Mouse (Mus musculus): ENCODE results near the gene Med7. TPM values are rescaled to one million over a fixed set of nuclear protein-coding genes. Genes with fewer than 3 reads are reported as not detected.

The Med7 gene
- polyA plus RNA-seq, 1 experiment from 2014 or later: 112 TPM

DNA sequence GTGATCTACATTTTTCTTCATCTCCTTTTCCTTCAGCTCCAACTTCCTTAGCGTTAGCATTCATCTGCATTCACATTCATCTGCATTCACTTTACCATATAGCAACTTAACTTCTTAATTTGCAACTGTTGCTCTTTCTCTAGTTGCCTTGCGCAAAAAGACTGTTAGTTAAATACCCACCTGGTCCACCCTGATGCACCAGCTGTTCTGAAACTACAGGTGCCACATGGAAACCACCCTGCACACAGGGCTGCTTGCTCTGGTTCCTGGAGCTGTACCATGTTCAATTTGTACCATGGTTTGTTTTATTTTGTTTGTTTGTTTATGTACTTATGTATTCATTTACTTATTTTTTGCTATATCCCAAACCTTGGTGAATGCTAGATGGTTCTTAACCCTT lies 41.0 kb upstream of the Med7 start:
- no peak overlapping the region for H3K4me3 ChIP-seq (ENCODE audit: low read depth, low read length)
- H3K36me3 ChIP-seq (ENCODE audit: control insufficient read depth, insufficient read depth, low read length): no peaks in the 10 kb centered on the region
- no peaks in the 10 kb centered on the region for H3K4me1 ChIP-seq (replicated peaks; ENCODE audit: control insufficient read depth, insufficient read depth, low read length)
- 89% methylated on average over 2 of the region's 2 CpGs for WGBS
- no peak overlapping the region for H3K27ac ChIP-seq (ENCODE audit: low read depth, low read length)
- no peak for ATAC-seq (replicated peaks; ENCODE audit: low FRiP score)
- H3K4me2 ChIP-seq (ENCODE audit: low read depth, low read length, severe bottlenecking): no peak overlapping the region
- no peak for DNase-seq (ENCODE audit: low spot score)
- H3K9ac ChIP-seq (ENCODE audit: low read length): no peak overlapping the region
- H3K27me3 ChIP-seq (ENCODE audit: control insufficient read depth, insufficient read depth, low read length): no peaks in the 10 kb centered on the region
- no peaks in the 10 kb centered on the region for H3K9me3 ChIP-seq (ENCODE audit: control insufficient read depth, low read length)

DNA sequence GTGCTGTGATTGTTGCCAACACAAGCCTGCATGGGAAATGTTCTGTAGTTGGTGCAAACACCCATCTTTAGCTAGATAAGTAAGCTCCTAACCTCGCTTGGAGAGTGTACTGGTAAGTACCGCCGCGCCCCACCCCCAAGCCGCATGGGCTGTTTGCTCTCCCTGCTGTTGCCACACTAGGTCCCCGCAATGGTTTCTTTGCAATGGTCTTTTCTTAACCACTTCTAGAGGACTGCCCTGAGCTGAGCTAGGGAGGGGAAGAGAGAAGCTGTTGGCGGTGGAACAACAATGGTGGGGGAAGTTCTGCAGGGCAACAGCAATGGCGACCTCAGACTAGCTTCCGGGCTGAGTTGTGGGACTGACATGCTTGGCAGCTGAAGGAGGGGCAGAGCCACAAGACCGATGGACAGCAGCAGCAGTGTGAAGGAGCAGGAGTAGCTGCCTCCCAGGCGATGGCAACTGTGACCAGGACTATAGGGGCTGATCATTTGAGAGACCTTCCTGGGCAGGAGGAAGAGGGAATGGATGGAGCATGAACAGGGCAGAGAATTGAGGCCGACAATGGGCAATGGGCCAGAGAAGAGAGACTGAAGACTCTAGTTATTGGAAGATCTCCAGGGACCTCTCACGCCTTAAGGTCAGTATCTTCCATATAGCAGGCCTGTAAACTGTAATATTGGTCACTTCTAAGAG lies 40.4 kb upstream of the Med7 start, which contains the start of gene Fam71b:
Gene Fam71b (plus strand): TSS at position 393 of the 693 bp plus-strand sequence.
- ATAC-seq (replicated peaks; ENCODE audit: low FRiP score) (no peak), DNase-seq (ENCODE audit: low spot score) (no peak)
- no peaks in the 10 kb centered on the region for H3K9me3 ChIP-seq (ENCODE audit: control insufficient read depth, low read length)
- no peak within 1 kb of the TSS for H3K4me3 ChIP-seq (ENCODE audit: low read depth, low read length)
- H3K27me3 ChIP-seq (ENCODE audit: control insufficient read depth, insufficient read depth, low read length): no peaks in the 10 kb centered on the region
- H3K4me1 ChIP-seq (replicated peaks; ENCODE audit: control insufficient read depth, insufficient read depth, low read length): no peaks in the 10 kb centered on the region
- no peak within 1 kb of the TSS for H3K27ac ChIP-seq (ENCODE audit: low read depth, low read length)
- WGBS: 80% methylated on average over 13 of the region's 13 CpGs
- H3K9ac ChIP-seq (ENCODE audit: low read length): no peak within 1 kb of the TSS
- no peaks in the 10 kb centered on the region for H3K36me3 ChIP-seq (ENCODE audit: control insufficient read depth, insufficient read depth, low read length)
- H3K4me2 ChIP-seq (ENCODE audit: low read depth, low read length, severe bottlenecking): no peak within 1 kb of the TSS

DNA sequence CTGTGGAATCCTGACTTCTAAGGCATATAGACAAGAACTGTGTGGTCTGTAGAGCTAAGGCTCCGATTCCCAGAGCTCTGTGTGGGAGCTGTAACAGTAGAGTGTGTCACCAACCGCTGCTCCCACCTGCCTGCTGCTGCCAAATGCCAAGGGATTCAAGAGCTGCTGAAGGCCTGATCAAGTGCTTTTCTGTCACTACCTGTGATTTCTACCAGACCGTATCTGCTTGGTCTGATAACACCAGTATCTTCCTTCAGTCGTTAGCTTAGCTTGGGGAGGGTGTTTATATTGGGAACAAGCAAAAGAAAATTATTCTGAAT lies 39.9 kb upstream of the Med7 start:
- H3K4me2 ChIP-seq (ENCODE audit: low read depth, low read length, severe bottlenecking): no peak overlapping the region
- DNase-seq (ENCODE audit: low spot score): no peak
- no peaks in the 10 kb centered on the region for H3K27me3 ChIP-seq (ENCODE audit: control insufficient read depth, insufficient read depth, low read length)
- no peaks in the 10 kb centered on the region for H3K9me3 ChIP-seq (ENCODE audit: control insufficient read depth, low read length)
- no peak overlapping the region for H3K27ac ChIP-seq (ENCODE audit: low read depth, low read length)
- 92% methylated on average over 4 of the region's 4 CpGs for WGBS
- H3K4me1 ChIP-seq (replicated peaks; ENCODE audit: control insufficient read depth, insufficient read depth, low read length): no peaks in the 10 kb centered on the region
- no peak overlapping the region for H3K9ac ChIP-seq (ENCODE audit: low read length)
- ATAC-seq (replicated peaks; ENCODE audit: low FRiP score): no peak
- no peaks in the 10 kb centered on the region for H3K36me3 ChIP-seq (ENCODE audit: control insufficient read depth, insufficient read depth, low read length)
- no peak overlapping the region for H3K4me3 ChIP-seq (ENCODE audit: low read depth, low read length)

DNA sequence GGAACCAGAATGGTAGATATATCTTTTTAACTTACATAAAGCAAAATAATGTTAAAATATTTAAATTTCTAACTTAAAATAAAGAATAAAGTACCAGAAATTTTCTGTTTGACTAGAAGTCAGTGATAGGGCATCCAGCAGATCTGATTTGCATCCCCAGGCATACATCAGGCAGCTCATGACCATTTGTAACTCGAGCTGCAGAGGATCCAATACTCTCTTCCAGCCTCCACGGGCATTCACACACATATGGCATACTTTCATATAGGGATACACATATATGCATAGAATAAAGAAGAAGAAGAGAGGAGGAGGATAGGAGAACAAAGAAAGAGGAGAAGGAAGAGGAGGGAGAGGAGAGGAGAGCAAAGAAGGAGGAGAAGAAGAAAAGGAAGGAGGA lies 38.8 kb upstream of the Med7 start:
- H3K9me3 ChIP-seq (ENCODE audit: control insufficient read depth, low read length): no peaks in the 10 kb centered on the region
- no peak overlapping the region for H3K4me3 ChIP-seq (ENCODE audit: low read depth, low read length)
- no peak for ATAC-seq (replicated peaks; ENCODE audit: low FRiP score)
- H3K4me2 ChIP-seq (ENCODE audit: low read depth, low read length, severe bottlenecking): no peak overlapping the region
- 61% methylated on average over 2 of the region's 2 CpGs for WGBS
- H3K27ac ChIP-seq (ENCODE audit: low read depth, low read length): no peak overlapping the region
- DNase-seq (ENCODE audit: low spot score): no peak
- no peaks in the 10 kb centered on the region for H3K36me3 ChIP-seq (ENCODE audit: control insufficient read depth, insufficient read depth, low read length)
- H3K9ac ChIP-seq (ENCODE audit: low read length): no peak overlapping the region
- H3K4me1 ChIP-seq (replicated peaks; ENCODE audit: control insufficient read depth, insufficient read depth, low read length): no peaks in the 10 kb centered on the region
- H3K27me3 ChIP-seq (ENCODE audit: control insufficient read depth, insufficient read depth, low read length): no peaks in the 10 kb centered on the region

DNA sequence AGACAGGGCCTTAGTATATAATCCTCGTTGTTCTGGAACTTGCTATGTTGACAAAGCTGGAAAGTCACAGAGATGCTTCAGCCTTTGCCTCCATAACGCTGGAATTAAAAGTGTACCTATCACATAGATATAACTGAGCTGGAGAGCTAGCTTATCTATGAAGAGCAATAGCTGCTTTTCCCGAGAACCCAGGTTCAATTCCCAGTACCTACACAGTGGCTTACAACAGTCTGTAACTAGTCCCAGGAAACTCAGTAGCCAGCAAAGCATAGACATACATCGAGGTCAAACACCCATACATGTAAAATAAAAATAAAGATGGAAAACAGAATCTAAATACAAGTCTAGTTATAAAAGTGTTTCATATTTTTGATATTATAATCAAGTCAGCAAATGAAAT lies 38.3 kb upstream of the Med7 start:
- Histone ChIP-seq H3K4me2 (ENCODE audit: low read depth, low read length, severe bottlenecking) (no peak overlapping the region), H3K9ac (ENCODE audit: low read length) (no peak overlapping the region), H3K4me3 (ENCODE audit: low read depth, low read length) (no peak overlapping the region), H3K9me3 (ENCODE audit: control insufficient read depth, low read length) (no peaks in the 10 kb centered on the region), H3K27ac (ENCODE audit: low read depth, low read length) (no peak overlapping the region), H3K36me3 (ENCODE audit: control insufficient read depth, insufficient read depth, low read length) (no peaks in the 10 kb centered on the region), H3K4me1 (replicated peaks; ENCODE audit: control insufficient read depth, insufficient read depth, low read length) (no peaks in the 10 kb centered on the region), H3K27me3 (ENCODE audit: control insufficient read depth, insufficient read depth, low read length) (no peaks in the 10 kb centered on the region)
- ATAC-seq (replicated peaks; ENCODE audit: low FRiP score) (no peak), DNase-seq (ENCODE audit: low spot score) (no peak)
- 86% methylated on average over 4 of the region's 4 CpGs for WGBS

DNA sequence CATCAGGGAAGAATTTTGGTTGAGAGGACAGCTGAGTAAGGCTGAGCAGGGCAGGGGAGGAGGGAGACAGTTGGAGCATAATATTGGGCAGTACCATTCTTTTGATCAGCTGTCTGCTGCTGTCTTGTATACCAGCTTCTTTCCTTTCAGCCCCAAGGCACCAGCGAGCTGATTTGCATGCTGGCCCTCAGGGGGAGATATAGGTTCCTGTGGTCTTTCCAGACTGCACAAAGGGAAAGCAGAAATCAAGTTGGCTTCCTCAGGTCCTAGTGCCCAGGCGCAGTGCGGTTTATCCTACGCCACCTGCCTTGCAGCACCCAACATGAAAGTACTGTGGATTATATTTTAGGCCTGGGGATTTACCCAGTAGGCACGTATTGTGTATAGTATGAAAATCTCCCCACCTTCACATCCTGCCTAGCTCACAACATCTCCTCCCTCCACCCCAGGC lies 37.8 kb upstream of the Med7 start:
- H3K27me3 ChIP-seq (ENCODE audit: control insufficient read depth, insufficient read depth, low read length): no peaks in the 10 kb centered on the region
- no peak for ATAC-seq (replicated peaks; ENCODE audit: low FRiP score)
- H3K4me3 ChIP-seq (ENCODE audit: low read depth, low read length): no peak overlapping the region
- no peak for DNase-seq (ENCODE audit: low spot score)
- no peak overlapping the region for H3K9ac ChIP-seq (ENCODE audit: low read length)
- H3K4me1 ChIP-seq (replicated peaks; ENCODE audit: control insufficient read depth, insufficient read depth, low read length): no peaks in the 10 kb centered on the region
- WGBS: 67% methylated on average over 5 of the region's 5 CpGs
- H3K36me3 ChIP-seq (ENCODE audit: control insufficient read depth, insufficient read depth, low read length): no peaks in the 10 kb centered on the region
- H3K9me3 ChIP-seq (ENCODE audit: control insufficient read depth, low read length): no peaks in the 10 kb centered on the region
- no peak overlapping the region for H3K4me2 ChIP-seq (ENCODE audit: low read depth, low read length, severe bottlenecking)
- H3K27ac ChIP-seq (ENCODE audit: low read depth, low read length): no peak overlapping the region

DNA sequence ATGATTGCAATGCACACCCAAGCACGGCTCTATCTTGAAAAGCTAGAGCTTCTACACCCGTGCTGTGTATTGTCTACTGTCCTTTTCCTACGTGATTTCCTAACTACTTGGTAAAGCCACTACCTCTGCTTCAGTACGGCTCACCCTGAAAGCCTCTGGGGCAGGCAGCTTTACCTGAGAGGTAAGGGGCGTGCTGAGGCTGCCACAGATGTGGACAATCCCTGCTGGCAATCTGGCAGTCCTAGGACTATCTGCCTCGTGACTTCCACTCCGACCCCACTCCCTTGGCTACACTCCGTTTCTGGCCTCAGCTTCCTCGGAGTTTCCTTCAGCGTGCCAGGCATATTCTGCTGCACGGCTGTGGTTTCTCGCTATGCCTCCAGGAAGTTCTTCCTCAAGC lies 35.2 kb upstream of the Med7 start:
- H3K36me3 ChIP-seq (ENCODE audit: control insufficient read depth, insufficient read depth, low read length): no peaks in the 10 kb centered on the region
- WGBS: 85% methylated on average over 12 of the region's 12 CpGs
- no peak overlapping the region for H3K4me2 ChIP-seq (ENCODE audit: low read depth, low read length, severe bottlenecking)
- H3K9ac ChIP-seq (ENCODE audit: low read length): no peak overlapping the region
- no peaks in the 10 kb centered on the region for H3K9me3 ChIP-seq (ENCODE audit: control insufficient read depth, low read length)
- DNase-seq (ENCODE audit: low spot score): no peak
- no peak for ATAC-seq (replicated peaks; ENCODE audit: low FRiP score)
- no peaks in the 10 kb centered on the region for H3K27me3 ChIP-seq (ENCODE audit: control insufficient read depth, insufficient read depth, low read length)
- no peak overlapping the region for H3K4me3 ChIP-seq (ENCODE audit: low read depth, low read length)
- H3K27ac ChIP-seq (ENCODE audit: low read depth, low read length): no peak overlapping the region
- no peaks in the 10 kb centered on the region for H3K4me1 ChIP-seq (replicated peaks; ENCODE audit: control insufficient read depth, insufficient read depth, low read length)

DNA sequence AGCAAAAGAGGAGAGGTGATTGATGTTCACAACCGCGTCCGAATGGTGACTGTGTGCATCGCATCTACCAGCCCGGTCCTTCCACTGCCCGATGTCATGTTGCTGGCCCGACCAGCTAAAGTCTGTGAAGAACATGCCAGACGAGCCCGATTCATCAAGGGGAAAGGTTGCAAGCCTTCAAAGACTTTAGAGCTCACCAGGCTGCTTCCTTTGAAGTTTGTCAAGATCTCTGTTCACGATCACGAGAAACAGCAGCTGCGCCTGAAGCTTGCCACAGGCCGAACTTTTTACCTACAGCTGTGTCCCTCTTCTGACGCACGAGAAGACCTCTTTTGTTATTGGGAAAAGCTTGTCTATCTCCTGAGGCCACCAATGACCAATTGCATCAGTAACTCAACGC lies 31.7 kb upstream of the Med7 start:
- no peaks in the 10 kb centered on the region for H3K4me1 ChIP-seq (replicated peaks; ENCODE audit: control insufficient read depth, insufficient read depth, low read length)
- H3K9ac ChIP-seq (ENCODE audit: low read length): no peak overlapping the region
- no peaks in the 10 kb centered on the region for H3K9me3 ChIP-seq (ENCODE audit: control insufficient read depth, low read length)
- no peak overlapping the region for H3K4me3 ChIP-seq (ENCODE audit: low read depth, low read length)
- 89% methylated on average over 16 of the region's 16 CpGs for WGBS
- ATAC-seq (replicated peaks; ENCODE audit: low FRiP score) (no peak), DNase-seq (ENCODE audit: low spot score) (no peak)
- no peak overlapping the region for H3K4me2 ChIP-seq (ENCODE audit: low read depth, low read length, severe bottlenecking)
- no peaks in the 10 kb centered on the region for H3K36me3 ChIP-seq (ENCODE audit: control insufficient read depth, insufficient read depth, low read length)
- H3K27ac ChIP-seq (ENCODE audit: low read depth, low read length): no peak overlapping the region
- H3K27me3 ChIP-seq (ENCODE audit: control insufficient read depth, insufficient read depth, low read length): no peaks in the 10 kb centered on the region

DNA sequence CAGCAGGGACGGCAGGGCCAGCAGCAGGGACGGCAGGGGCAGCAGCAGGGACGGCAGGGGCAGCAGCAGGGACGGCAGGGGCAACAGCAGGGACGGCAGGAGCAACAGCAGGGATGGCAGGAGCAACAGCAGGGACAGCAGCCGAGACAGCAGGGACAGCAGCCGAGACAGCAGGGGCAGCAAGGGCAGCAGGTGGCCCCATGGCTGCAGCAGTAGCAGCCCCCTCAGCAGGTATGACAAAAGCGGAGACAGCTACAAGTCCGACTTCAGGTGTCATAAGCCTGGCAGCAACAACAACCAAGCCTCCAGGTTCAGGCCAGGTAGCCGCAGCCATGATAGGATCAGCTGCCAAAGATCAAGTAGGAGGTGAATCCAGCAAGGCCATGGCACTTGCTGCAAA lies 30.0 kb upstream of the Med7 start:
- H3K4me3 ChIP-seq (ENCODE audit: low read depth, low read length): no peak overlapping the region
- H3K4me1 ChIP-seq (replicated peaks; ENCODE audit: control insufficient read depth, insufficient read depth, low read length): no peaks in the 10 kb centered on the region
- no peaks in the 10 kb centered on the region for H3K36me3 ChIP-seq (ENCODE audit: control insufficient read depth, insufficient read depth, low read length)
- no peak overlapping the region for H3K27ac ChIP-seq (ENCODE audit: low read depth, low read length)
- H3K4me2 ChIP-seq (ENCODE audit: low read depth, low read length, severe bottlenecking): no peak overlapping the region
- ATAC-seq (replicated peaks; ENCODE audit: low FRiP score) (no peak), DNase-seq (ENCODE audit: low spot score) (no peak)
- WGBS: 39% methylated on average over 10 of the region's 10 CpGs
- H3K9ac ChIP-seq (ENCODE audit: low read length): no peak overlapping the region; the same call in 1 of the 2 replicates
- H3K27me3 ChIP-seq (ENCODE audit: control insufficient read depth, insufficient read depth, low read length): no peaks in the 10 kb centered on the region
- H3K9me3 ChIP-seq (ENCODE audit: control insufficient read depth, low read length): no peaks in the 10 kb centered on the region
